Mouse (Mus musculus): ENCODE results near the gene Actr5. TPM values are rescaled to one million over a fixed set of nuclear protein-coding genes. Genes with fewer than 3 reads are reported as not detected.

The Actr5 gene
- polyA plus RNA-seq, 1 experiment from 2014 or later: 16.0 TPM

- no peak overlapping the region for H3K9ac ChIP-seq (ENCODE audit: low read length)
- 7% methylated on average over 4 of the region's 4 CpGs for WGBS
- H3K4me3 ChIP-seq (ENCODE audit: low read depth, low read length): no peak overlapping the region
- no peaks in the 10 kb centered on the region for H3K27me3 ChIP-seq (ENCODE audit: control insufficient read depth, insufficient read depth, low read length)
- H3K4me2 ChIP-seq: no peak overlapping the region
- no peaks in the 10 kb centered on the region for H3K36me3 ChIP-seq (ENCODE audit: control insufficient read depth, insufficient read depth, low read length)
- H3K4me1 ChIP-seq (ENCODE audit: control insufficient read depth, insufficient read depth, low read length): no peaks in the 10 kb centered on the region
- no peaks in the 10 kb centered on the region for H3K9me3 ChIP-seq (ENCODE audit: control insufficient read depth, low read length)
- H3K27ac ChIP-seq (ENCODE audit: low read depth, low read length): no peak overlapping the region
- DNase-seq (ENCODE audit: low spot score, missing footprints): peak; percentile 96
- ATAC-seq (ENCODE audit: low FRiP score): peak; percentile 63; the same call in 1 of the 2 replicates
These were observed 28.3 kb downstream of the Actr5 start for GRCm38 (mm10) chr2:158652985-158653384.

- H3K9ac ChIP-seq (ENCODE audit: low read length): no peak overlapping the region
- H3K4me3 ChIP-seq (ENCODE audit: low read depth, low read length): no peak overlapping the region
- H3K9me3 ChIP-seq (ENCODE audit: control insufficient read depth, low read length): no peaks in the 10 kb centered on the region
- no peak overlapping the region for H3K4me2 ChIP-seq
- H3K36me3 ChIP-seq (ENCODE audit: control insufficient read depth, insufficient read depth, low read length): no peaks in the 10 kb centered on the region
- DNase-seq (ENCODE audit: low spot score, missing footprints): no peak
- 83% methylated on average over 9 of the region's 9 CpGs for WGBS
- H3K4me1 ChIP-seq (ENCODE audit: control insufficient read depth, insufficient read depth, low read length): no peaks in the 10 kb centered on the region
- no peak overlapping the region for H3K27ac ChIP-seq (ENCODE audit: low read depth, low read length)
- H3K27me3 ChIP-seq (ENCODE audit: control insufficient read depth, insufficient read depth, low read length): no peaks in the 10 kb centered on the region
- no peak for ATAC-seq (ENCODE audit: low FRiP score)
These were observed 30.0 kb downstream of the Actr5 start for GRCm38 (mm10) chr2:158654717-158655116.

GRCm38 (mm10) chr2:158655806-158656205 lies 31.1 kb downstream of the Actr5 start:
- WGBS: 84% methylated on average over 4 of the region's 4 CpGs
- Histone ChIP-seq H3K9ac (ENCODE audit: low read length) (no peak overlapping the region), H3K9me3 (ENCODE audit: control insufficient read depth, low read length) (no peaks in the 10 kb centered on the region), H3K36me3 (ENCODE audit: control insufficient read depth, insufficient read depth, low read length) (no peaks in the 10 kb centered on the region), H3K4me3 (ENCODE audit: low read depth, low read length) (no peak overlapping the region), H3K27ac (ENCODE audit: low read depth, low read length) (no peak overlapping the region), H3K4me1 (ENCODE audit: control insufficient read depth, insufficient read depth, low read length) (no peaks in the 10 kb centered on the region), H3K27me3 (ENCODE audit: control insufficient read depth, insufficient read depth, low read length) (no peaks in the 10 kb centered on the region), H3K4me2 (no peak overlapping the region)
- DNase-seq (ENCODE audit: low spot score, missing footprints): no peak
- no peak for ATAC-seq (ENCODE audit: low FRiP score)

GRCm38 (mm10) chr2:158658822-158659221 lies 34.1 kb downstream of the Actr5 start:
- Histone ChIP-seq H3K27ac (ENCODE audit: low read depth, low read length) (no peak overlapping the region), H3K4me3 (ENCODE audit: low read depth, low read length) (no peak overlapping the region), H3K4me1 (ENCODE audit: control insufficient read depth, insufficient read depth, low read length) (no peaks in the 10 kb centered on the region), H3K27me3 (ENCODE audit: control insufficient read depth, insufficient read depth, low read length) (no peaks in the 10 kb centered on the region), H3K4me2 (no peak overlapping the region), H3K9me3 (ENCODE audit: control insufficient read depth, low read length) (no peaks in the 10 kb centered on the region), H3K36me3 (ENCODE audit: control insufficient read depth, insufficient read depth, low read length) (no peaks in the 10 kb centered on the region), H3K9ac (ENCODE audit: low read length) (no peak overlapping the region)
- DNase-seq (ENCODE audit: low spot score, missing footprints) (no peak), ATAC-seq (ENCODE audit: low FRiP score) (no peak)
- 69% methylated on average over 6 of the region's 6 CpGs for WGBS

- Histone ChIP-seq H3K4me2 (no peak overlapping the region), H3K27ac (ENCODE audit: low read depth, low read length) (no peak overlapping the region), H3K4me3 (ENCODE audit: low read depth, low read length) (no peak overlapping the region), H3K9ac (ENCODE audit: low read length) (no peak overlapping the region), H3K4me1 (ENCODE audit: control insufficient read depth, insufficient read depth, low read length) (no peaks in the 10 kb centered on the region), H3K36me3 (ENCODE audit: control insufficient read depth, insufficient read depth, low read length) (no peaks in the 10 kb centered on the region), H3K27me3 (ENCODE audit: control insufficient read depth, insufficient read depth, low read length) (no peaks in the 10 kb centered on the region), H3K9me3 (ENCODE audit: control insufficient read depth, low read length) (no peaks in the 10 kb centered on the region)
- DNase-seq (ENCODE audit: low spot score, missing footprints) (no peak), ATAC-seq (ENCODE audit: low FRiP score) (no peak)
- 76% methylated on average over 3 of the region's 3 CpGs for WGBS
These were observed 34.7 kb downstream of the Actr5 start for GRCm38 (mm10) chr2:158659346-158659745.

- WGBS: 90% methylated on average over 4 of the region's 4 CpGs
- no peaks in the 10 kb centered on the region for H3K9me3 ChIP-seq (ENCODE audit: control insufficient read depth, low read length)
- DNase-seq (ENCODE audit: low spot score, missing footprints) (no peak), ATAC-seq (ENCODE audit: low FRiP score) (no peak)
- no peak within 1 kb of the TSS for H3K4me3 ChIP-seq (ENCODE audit: low read depth, low read length)
- H3K36me3 ChIP-seq (ENCODE audit: control insufficient read depth, insufficient read depth, low read length): no peaks in the 10 kb centered on the region
- H3K9ac ChIP-seq (ENCODE audit: low read length): no peak within 1 kb of the TSS
- H3K4me1 ChIP-seq (ENCODE audit: control insufficient read depth, insufficient read depth, low read length): peaks cover 19% of the 10 kb centered on the region
- no peak within 1 kb of the TSS for H3K4me2 ChIP-seq
- peaks cover 19% of the 10 kb centered on the region for H3K27me3 ChIP-seq (ENCODE audit: control insufficient read depth, insufficient read depth, low read length)
- peak within 1 kb of the TSS; percentile 8; the same call in 1 of the 2 replicates for H3K27ac ChIP-seq (ENCODE audit: low read depth, low read length)
These were observed 40.4 kb downstream of the Actr5 start, which contains the start of gene Ppp1r16b for GRCm38 (mm10) chr2:158665098-158665497. Ppp1r16b (plus strand) TSS chr2:158665398.

- Histone ChIP-seq H3K27ac (ENCODE audit: low read depth, low read length) (peak overlapping the region; percentile 8; the same call in 1 of the 2 replicates), H3K9me3 (ENCODE audit: control insufficient read depth, low read length) (no peaks in the 10 kb centered on the region), H3K4me2 (no peak overlapping the region), H3K36me3 (ENCODE audit: control insufficient read depth, insufficient read depth, low read length) (no peaks in the 10 kb centered on the region), H3K4me1 (ENCODE audit: control insufficient read depth, insufficient read depth, low read length) (peaks cover 23% of the 10 kb centered on the region), H3K4me3 (ENCODE audit: low read depth, low read length) (no peak overlapping the region; the same call in 1 of the 2 replicates), H3K27me3 (ENCODE audit: control insufficient read depth, insufficient read depth, low read length) (peaks cover 21% of the 10 kb centered on the region), H3K9ac (ENCODE audit: low read length) (no peak overlapping the region)
- 21% methylated on average over 13 of the region's 13 CpGs for WGBS
- DNase-seq (ENCODE audit: low spot score, missing footprints): peak; percentile 90
- peak; percentile 9 for ATAC-seq (ENCODE audit: low FRiP score)
These were observed 41.5 kb downstream of the Actr5 start for GRCm38 (mm10) chr2:158666071-158666800.

- DNase-seq (ENCODE audit: low spot score, missing footprints) (peak; percentile 96), ATAC-seq (ENCODE audit: low FRiP score) (peak; percentile 87)
- Histone ChIP-seq H3K4me2 (peak overlapping the region; percentile 99), H3K27ac (ENCODE audit: low read depth, low read length) (no peak overlapping the region), H3K9me3 (ENCODE audit: control insufficient read depth, low read length) (no peaks in the 10 kb centered on the region), H3K4me1 (ENCODE audit: control insufficient read depth, insufficient read depth, low read length) (peaks cover 23% of the 10 kb centered on the region), H3K27me3 (ENCODE audit: control insufficient read depth, insufficient read depth, low read length) (peaks cover 21% of the 10 kb centered on the region), H3K4me3 (ENCODE audit: low read depth, low read length) (peak overlapping the region; percentile 57), H3K36me3 (ENCODE audit: control insufficient read depth, insufficient read depth, low read length) (no peaks in the 10 kb centered on the region), H3K9ac (ENCODE audit: low read length) (peak overlapping the region; percentile 66)
- WGBS: under 1% methylated on average over 42 of the region's 47 CpGs
These were observed 42.5 kb downstream of the Actr5 start for GRCm38 (mm10) chr2:158667022-158667670.
